Mouse (Mus musculus) liver, adult 2 months (tissue): ENCODE data around the gene Mapkbp1.

Source experiments
- CTCF ChIP-seq: fragments of 200-500 bp; IDR thresholded peaks from 2 replicates; pipeline ENCODE4 v1.5.1; 2011; ENCODE audit warnings: low read depth, low read length, control low read depth
- POLR2A ChIP-seq: fragments of 200-500 bp; IDR thresholded peaks from 2 replicates; pipeline ENCODE4 v1.6.1; 2011; ENCODE audit warnings: low read length, control low read depth; ENCODE audit not compliant: insufficient read depth; ENCODE audit errors: extremely low read depth

- TF ChIP-seq CTCF (no peak), POLR2A (no peak)
These were observed 23.1 kb downstream of the Mapkbp1 start for GRCm38 (mm10) chr2:119995391-119996281.
